Mouse (Mus musculus): Measurements from ENCODE around the gene BC005624.
"Not testable (repeated sequence)": the region's sequence is repeated elsewhere in the genome, so short reads cannot be mapped to it uniquely, and the experiment has no call there.

Gene BC005624

DNA sequence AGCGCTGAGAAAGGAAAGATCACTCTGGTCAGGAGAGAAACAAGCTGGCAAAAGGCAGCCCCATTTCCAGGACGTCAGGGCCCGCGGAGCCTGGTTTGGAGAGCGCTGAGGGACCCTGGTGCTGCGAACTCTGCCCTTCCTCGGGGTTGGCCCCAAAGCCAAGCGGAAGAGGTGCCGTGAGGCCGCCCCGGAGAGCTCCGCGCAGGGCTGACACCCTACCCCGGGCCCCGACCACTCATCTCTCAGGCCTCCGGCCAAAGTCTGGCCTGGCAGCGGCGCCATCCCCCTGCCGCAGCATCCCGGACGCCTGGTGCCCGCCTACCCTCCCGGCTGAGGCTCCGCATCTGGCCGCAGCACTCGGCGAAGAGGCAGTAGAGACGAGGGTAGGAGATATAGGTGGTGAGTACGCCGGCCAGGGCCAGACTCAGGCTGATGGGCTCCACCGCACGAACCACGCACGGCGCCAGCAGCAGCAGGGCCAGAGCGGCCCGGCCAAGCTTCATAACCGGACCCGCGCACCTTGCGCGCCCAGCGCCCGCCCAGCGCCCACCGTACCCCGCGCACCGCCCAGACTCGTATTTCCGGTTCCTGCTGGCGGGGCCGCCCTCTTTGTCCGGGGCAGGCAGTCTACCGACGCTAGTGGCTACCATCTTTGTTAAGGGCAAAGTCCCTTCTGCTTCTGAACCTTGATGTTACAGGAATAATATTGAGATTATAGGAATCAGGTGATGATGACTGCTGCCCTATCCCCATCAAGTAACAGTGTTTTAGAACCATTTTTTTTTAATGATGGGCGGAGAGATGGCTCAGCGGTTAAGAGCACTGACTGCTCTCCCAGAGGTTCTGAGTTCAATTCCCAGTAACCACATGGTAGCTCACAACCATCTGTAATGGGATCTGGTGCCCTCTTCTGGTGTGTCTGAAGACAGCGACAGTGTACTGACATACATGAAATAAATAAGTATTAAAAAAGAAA is 14.4 kb downstream of the BC005624 start, which contains the start of gene Tor1a:
Gene Tor1a, minus strand, starts transcription at position 582 of the 976 bp plus-strand sequence.
- DNase-seq (ENCODE audit: low read depth, low spot score) = peak; percentile 72

DNA sequence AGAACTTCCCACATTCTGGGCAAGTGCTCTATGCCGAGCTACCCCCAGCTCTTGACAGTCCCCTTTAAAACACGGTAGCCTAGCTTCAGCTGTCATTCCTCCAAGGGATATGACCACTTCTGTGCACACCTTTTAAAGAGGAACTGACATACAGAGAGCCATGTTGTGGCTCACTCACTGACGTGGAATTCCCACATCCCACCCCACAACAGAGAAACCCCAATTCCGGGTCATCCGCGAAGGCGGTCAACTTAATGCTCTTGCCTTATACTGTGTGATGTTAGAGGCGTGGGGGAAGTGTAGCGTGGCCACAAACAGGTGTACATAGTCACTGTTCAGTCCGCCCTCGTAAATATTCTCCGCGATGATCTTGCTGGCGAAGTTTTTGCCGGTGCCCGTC is 15.2 kb downstream of the BC005624 start:
- DNase-seq (ENCODE audit: low read depth, low spot score) = no peak

DNA sequence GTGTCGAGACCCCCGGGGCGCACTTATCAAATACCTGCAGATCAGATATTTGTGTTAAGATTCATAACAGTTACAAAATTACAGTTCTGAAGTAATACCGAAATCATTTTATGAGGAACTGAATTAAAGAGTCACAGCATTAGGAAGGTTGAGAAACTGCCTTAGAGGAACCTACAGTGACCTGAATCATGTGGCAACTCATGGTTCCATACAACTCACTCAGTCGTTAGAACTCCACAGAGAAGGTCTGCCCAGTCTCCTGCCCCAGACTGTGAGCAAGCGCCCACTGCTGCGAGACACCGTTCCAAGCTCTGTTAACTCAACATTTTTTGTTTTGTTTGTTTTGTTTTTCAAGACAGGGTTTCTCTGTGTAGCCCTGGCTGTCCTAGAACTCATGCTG is 16.4 kb downstream of the BC005624 start:
- DNase-seq (ENCODE audit: low read depth, low spot score) = no peak

DNA sequence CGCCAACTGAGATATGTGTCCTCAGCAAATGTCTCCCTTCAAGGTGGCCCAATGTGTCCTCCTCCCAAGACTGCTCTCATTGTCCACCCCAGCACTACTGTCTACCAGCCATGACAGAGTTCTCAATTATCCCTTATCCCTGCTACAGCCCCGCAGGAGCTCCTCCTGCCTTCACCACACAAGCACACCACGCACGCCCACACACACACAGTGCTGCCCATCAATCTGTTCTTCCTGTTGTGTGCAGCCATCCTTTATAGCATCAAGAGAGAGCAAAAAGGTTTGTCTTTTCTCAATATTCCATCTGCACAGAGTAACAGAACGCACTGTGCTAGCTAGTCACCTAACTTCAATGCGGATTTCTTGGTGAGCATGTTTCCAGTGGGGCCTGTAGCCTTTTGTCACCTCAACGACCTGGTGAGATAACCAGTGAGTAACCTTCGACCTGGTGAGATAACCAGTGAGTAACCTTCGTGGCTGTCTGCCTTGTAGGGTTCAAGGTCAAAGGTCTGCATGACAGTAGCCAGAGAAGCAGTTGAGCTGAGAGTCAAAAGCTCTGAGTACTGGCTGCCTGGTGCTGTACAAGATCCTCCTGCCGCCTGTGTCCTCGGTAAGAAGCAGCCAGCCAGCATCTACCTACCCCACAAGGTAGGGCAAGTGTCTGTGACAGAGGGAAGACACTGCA is 19.3 kb downstream of the BC005624 start:
- DNase-seq (ENCODE audit: low read depth, low spot score) = no peak

DNA sequence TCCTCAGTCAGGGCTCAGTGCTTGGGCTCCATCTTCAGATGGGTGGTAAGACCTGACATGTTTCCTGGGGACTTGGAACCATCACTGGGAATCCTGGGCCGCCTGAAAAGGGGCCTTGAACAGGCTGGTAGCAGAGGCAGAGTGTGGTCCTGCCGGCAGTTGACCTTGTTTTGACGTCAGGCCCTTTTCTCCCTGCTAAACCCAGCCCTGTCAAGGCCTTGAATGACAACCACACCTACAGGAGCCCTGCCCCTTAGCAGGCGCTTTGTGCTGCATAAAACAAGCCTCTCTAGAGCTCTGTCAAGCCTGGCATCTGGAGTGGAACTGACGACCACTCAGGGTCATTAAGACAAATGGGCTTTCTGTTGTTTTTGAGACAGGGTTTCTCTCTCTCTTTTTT is 22.1 kb downstream of the BC005624 start:
- no peak for DNase-seq (ENCODE audit: low read depth, low spot score)

DNA sequence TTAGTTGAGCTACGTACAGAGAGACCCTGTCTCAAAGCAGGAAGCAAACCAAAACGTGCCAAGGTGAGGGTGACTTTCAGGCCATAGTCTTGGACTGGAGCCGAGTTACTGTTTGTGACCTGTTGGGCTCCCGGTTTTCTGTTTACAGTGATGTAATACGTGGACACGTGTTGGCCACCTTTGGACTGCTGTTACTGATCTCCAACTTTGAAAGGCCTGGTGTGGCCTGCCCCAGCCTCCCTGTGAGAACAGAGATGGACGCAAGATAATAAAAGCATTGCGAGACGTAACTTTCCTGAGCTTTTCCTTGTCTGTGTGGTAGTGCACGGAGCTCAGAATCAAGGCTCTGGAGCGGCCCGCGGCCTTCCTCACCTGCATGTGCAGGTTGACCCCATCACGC is 23.3 kb downstream of the BC005624 start:
- no peak for DNase-seq (ENCODE audit: low read depth, low spot score)

DNA sequence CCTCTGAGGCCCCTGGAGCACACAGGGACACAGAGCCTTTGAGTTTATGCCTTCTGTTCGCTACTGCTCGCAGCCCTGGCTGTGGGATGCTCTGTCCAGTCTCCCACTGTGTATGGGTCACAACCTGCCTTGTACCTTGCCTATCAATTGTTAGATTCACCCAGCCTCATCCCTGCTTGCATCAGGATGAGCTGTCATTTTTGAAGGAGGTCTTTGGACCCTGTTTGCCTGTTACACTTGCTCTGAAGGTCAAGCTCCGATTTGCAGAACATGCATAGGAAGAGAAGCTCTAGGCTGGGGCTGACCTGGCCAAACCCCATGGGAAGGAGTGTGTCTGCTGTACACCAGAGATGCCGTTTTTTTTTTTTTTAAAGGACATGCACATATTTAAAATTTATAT is 24.5 kb downstream of the BC005624 start:
- no peak for DNase-seq (ENCODE audit: low read depth, low spot score)

DNA sequence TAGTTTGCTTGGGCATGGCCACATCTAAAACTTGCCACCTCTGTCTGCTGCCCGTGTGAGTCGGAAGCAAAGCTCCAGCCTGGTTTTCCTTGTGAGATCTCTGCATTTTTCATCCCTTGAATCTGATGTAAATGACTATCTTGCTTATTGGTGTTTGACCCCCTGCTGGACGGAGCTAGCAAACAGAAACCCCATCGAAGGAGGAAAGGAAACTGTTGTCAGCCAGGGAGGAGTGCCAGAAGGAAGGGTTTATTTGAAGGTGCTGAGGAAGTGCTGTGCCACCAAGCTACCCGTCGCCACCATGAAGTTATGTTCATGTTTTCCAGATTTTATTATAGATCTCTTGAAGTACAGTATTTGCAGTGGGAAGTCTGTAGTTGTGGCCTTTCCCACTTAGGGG is 27.2 kb downstream of the BC005624 start:
- no peak for DNase-seq (ENCODE audit: low read depth, low spot score)

DNA sequence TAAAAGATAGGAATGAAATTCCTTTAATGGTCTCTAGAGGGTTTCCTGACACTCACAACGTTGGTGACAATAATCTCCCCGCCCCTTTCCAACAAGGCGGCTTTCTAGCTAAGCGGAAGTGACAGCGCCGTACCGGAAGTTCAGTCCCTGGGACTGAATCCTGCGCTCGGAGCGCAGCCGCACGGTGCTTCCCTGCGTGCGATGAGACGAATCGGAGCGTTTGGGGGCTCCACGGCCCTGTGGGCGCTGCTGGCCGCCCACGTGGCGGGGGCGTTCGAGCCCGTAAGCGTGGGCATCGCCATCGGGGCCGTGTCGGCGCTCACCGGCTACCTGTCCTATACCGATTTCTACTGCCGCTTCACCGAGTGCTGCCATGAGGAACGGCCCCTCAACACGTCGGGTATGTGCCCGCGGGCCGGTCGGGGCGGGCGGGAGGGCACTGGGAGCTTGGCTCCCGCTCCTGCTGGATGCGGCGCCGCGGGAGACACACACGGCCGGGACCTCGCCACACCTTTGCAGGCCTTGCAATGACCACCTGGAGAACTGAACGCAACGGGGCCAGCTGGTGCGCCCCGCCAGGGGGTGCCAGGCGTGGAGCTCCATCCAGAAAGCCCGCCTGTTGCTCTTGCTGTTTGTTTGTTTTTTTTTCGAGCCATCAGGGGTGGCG is 29.0 kb downstream of the BC005624 start, which contains the start of gene Tor1b:
Gene Tor1b, plus strand, starts transcription at position 136 of the 667 bp plus-strand sequence.
- DNase-seq (ENCODE audit: low read depth, low spot score) = peak; percentile 81

DNA sequence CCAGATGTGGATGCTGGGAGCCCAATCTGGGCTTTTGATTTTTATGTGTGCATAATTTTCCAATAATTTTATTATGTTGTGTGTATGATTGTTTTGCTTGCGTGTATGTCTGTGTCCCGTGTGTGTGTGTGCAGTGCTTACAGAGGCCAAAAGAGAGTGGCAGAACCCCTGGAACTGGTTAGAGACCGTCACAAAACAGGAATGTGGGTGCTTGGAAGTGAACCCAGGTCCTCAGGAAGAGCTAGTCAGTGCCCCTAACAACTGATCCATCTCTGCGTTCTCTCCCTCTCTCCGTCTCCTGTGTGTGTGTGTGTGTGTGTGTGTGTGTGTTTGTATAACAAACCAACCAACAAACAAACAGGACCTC is 29.6 kb downstream of the BC005624 start:
- DNase-seq (ENCODE audit: low read depth, low spot score) = no peak

DNA sequence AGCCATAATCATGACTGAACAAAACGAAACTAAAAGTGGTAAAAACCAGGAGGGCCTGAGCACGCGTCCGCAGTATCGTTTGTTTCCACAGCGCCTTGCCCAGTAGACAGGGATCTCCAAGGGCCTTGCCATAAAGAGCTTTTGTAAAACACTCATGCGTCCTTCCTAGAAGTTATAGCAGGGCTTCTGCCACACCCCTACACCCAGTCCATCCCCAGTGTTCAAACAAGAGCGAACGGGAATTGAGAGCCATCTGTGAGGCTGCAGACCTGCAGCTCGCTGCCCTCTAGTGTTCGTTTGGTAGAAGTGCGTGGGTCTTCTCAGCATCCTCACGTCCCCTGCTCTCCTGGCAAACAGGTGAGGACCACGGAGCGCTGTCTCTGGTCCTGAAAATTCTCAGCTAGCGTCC is 39.4 kb downstream of the BC005624 start:
- peak; percentile 59 for DNase-seq (ENCODE audit: low read depth, low spot score)

DNA sequence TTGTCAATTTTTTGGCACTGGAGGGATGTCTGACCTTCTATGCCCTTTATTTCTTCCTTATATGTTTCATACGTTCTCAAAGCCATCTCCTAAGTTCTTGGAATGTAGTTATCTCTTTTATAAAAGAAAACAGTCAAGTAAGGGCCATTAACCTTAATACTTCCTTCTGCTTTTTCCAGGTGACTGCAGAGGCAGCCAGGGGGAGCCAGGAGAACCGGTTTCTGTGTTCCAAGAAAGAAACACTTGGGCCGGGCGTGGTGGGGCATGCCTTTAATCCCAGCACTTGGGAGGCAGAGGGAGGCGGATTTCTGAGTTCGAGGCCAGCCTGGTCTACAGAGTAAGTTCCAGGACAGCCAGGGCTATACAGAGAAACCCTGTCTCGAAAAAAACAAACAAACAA is 39.9 kb downstream of the BC005624 start:
- not testable (repeated sequence) for DNase-seq (ENCODE audit: low read depth, low spot score)

DNA sequence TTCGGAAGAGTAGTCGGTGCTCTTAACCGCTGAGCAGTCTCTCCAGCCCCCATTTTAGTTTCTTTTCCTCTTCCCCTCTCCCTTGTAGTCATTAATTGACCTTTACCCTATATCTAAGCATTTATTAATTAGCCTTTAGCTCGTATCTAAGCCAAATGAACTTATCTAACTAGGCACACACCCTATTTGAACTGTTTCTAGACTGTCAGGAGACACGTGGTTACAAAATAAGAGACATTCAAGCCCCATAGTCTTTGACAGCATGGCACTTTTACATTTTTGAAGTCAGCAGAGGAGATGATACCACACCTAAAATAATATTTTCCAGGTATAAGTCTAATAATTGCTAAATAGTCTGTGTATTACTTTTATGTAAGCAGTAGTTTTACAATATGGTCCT is 40.4 kb downstream of the BC005624 start:
- DNase-seq (ENCODE audit: low read depth, low spot score) = no peak

DNA sequence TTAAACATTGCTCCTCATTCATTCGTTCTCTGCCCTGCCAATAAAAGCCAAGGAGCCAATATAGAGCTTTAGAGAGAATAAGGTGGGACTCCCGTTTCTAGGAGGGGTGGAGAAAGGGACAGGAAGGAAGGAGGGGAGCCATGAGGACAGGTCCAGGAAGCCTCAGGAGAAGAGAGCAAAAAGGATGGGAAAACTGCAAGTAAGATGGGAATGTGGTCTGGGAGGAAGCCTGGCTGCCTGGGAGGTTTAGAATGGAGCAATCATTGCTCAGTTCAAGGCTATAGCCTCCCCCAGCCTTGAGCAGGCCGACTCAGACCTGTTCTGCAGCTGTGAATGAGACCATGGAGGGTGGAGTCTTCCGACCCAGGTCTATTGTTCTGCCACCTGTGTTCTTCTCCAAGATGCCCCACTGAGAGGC is 43.4 kb downstream of the BC005624 start:
- DNase-seq (ENCODE audit: low read depth, low spot score) = no peak

DNA sequence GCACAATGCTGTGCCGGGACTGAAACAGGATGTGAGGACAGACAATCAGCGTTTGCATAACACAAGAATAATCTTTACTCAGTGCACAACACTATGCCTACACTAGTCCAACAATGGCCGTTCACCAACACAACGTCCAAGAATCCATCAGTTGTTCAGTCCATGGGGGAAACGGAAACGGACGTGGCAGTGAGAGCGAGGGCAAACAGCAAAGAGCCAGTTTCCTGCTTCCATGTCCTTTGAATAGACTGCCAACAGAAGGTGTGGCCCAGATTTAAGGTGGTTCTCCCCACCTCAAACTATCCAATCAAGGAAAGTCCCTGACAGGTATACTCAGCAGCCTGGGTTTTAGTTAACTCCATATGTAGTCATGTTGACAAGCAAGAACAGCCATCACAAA is 44.3 kb downstream of the BC005624 start:
- DNase-seq (ENCODE audit: low read depth, low spot score) = no peak

DNA sequence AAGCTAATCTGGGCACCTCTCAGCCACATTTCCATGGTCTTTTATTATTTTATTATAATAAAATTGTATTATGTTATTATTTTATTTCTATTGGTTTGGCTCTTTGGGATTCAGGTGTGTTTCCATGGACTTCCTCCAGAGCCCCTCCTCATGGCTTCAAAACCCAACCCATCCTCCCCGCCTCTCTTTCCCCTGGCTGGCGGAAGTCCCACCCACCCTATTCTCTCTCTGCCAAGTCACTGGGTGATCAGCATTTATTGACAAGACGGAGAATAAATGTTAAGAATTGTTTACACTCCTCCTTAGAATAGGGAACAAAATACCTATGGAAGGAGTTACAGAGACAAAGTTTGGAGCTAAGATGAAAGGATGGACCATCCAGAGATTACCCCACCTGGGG is 45.2 kb downstream of the BC005624 start:
- no peak for DNase-seq (ENCODE audit: low read depth, low spot score)

DNA sequence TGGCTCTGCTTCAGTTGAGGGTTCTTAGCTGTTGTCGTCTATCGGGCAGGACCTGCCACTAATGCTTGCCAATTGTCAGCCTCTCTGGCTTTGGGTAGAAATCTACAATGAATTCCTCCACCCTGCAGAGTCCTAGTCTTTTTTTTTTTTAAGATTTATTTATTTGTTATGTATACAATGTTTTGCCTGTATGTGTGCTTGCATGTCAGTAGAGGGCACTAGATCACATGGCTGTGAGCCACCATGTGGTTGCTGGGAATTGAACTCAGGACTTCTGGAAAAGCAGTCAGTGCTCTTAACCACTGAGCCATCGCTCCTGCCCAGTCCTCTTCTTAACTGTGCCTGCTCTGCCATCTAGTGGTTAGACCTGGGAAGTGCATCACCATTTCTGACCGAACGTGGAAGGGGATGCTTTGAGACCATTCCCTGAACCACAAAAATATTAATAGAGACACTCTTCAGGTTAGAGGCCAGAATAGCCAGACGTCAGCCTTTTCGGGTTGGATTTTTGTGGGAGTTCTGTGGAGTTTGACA is 48.0 kb downstream of the BC005624 start:
- peak; percentile 68 for DNase-seq (ENCODE audit: low read depth, low spot score)

DNA sequence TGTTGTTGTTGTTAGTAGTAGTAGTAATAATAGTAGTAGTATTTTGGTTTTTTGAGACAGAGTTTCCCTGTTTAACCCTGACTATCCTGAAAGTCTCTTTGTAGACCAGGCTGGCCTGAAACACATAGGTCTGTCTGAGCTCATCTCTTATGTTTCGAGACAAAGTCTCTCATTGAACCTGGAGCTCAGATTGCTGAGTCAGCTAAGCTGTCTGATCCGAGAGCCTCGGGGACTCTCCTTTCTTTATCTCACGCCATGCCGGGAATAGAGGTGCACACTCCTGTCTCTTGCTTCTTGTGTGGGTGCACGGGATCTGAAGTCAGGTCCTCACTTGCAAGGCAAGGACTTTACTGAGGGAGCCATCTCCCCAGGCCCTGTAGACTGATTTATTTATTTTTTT is 49.0 kb downstream of the BC005624 start:
- no peak for DNase-seq (ENCODE audit: low read depth, low spot score)

DNA sequence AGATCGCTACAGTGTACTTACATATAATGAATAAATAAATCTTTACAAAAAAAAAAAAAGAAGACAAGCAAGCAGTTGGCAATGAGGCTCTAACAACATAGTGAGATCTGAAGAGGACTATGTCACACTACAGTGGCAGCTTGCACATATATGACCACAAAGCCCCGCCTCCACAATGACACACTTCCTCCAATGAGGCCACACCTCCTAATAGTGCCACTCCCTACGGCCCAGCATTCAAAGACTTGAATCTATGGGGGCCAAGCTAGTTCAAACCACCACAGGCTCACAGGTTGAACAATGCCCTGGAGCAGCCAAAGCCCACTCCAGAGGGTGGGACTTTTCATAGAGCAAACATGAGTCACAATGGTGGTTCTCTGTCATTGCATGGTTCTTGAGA is 50.1 kb downstream of the BC005624 start:
- DNase-seq (ENCODE audit: low read depth, low spot score) = no peak

DNA sequence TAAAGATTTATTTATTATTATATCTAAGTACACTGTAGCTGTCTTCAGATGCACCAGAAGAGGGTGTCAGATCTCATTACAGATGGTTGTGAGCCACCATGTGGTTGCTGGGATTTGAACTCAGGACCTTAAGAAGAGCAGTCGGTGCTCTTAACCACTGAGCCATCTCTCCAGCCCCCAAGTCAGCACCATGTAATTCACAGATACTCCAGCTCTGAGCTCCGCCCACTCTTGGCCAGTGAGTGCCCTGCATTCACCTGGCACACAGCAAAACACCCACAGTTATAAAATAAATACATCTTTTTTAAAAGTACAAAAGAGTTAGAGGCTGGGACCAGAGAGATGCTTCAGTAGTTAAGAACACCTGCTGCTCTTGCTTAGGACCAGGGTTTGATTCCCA is 51.2 kb downstream of the BC005624 start:
- not testable (repeated sequence) for DNase-seq (ENCODE audit: low read depth, low spot score)

DNA sequence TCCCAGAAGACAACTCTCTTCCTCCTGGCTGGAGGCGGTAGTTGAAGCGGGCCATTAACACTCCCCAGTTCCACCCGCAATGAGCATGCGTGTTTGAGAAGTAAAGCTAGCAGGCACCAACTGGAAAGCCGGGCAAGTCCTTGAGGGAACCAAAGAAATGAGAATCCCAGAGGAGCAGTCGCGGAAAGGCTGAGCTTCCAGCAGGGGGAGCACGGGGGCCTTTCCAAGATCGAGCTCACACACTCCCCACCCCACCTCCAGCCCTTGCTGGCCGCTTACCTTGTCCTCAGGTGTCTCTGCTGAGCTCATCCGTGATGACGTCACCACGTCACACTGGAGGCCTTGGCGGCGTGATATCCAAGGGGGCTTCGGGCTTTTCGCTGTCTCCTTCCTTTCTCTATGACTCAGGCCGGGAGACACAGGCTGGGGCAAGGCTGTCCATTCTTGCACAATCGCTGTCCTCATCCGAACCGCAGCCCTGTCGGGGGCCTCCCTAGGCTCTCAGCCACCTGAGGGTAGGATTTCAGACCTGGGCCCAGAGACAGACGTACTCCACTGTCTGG is 52.4 kb downstream of the BC005624 start, which contains the start of gene Ptges:
Gene Ptges, minus strand, starts transcription at position 381 of the 563 bp plus-strand sequence.
- peak; percentile 68 for DNase-seq (ENCODE audit: low read depth, low spot score)
